Mouse (Mus musculus): Measurements from ENCODE around the gene Sumf1.

- TF ChIP-seq CTCF (IDR thresholded peaks at IDR 0.05; ENCODE audit: control insufficient read depth, insufficient read depth, insufficient read length) (no peak), MAX (IDR thresholded peaks at IDR 0.05) (no peak), CEBPB (IDR thresholded peaks at IDR 0.05; ENCODE audit: low read depth) (no peak)
These were observed 31.4 kb upstream of the Sumf1 start for GRCm38 (mm10) chr6:108216832-108217231.

All from C2C12 (cell line).